Mouse (Mus musculus) adrenal gland, postnatal 4 days (tissue): ENCODE measurements around the gene Piezo1. TPM values are rescaled to one million over a fixed set of nuclear protein-coding genes. Genes with fewer than 3 reads are reported as not detected.

Experiments used
- DNase-seq, 2 experiments: peaks; one replicate each; pipeline ENCODE4 v3.0.0; 2021 to 2022; ENCODE audit warnings: low spot score in 2 of 2, mixed read lengths in 2 of 2
- microRNA-seq: library from miRNA; unstranded; fragments of <30 nt; microRNA quantifications from one replicate; pipeline ENCODE4 v1.2.0, GENCODE M21; 2021
- total RNA-seq, 2 experiments: library from RNA; stranded (reverse); gene quantifications; 2 replicates each; pipeline ENCODE4 v1.2.3; 2021

Gene Piezo1
- total RNA-seq, 2 experiments from 2014 or later, result 49.0 to 52.1 TPM

- DNase-seq, result peak in 1 of 2 experiments; percentile 43
Observed at GRCm38 (mm10) chr8:122432443-122433268, 118.5 kb downstream of the Piezo1 start, which contains the start of gene Cyba. TSS of gene Cyba (minus strand) at chr8:122432930.

Small RNAs within 50 kb of the gene (microRNA-seq; reads per million reads assigned to microRNA genes)
- gene Gm24366, result not detected

Other genes with a start within 250 kb of the Piezo1 start
- gene Trhr2, start 190.6 kb downstream of the Piezo1 start, total RNA-seq, result not detected
- gene Zc3h18, start 174.7 kb downstream of the Piezo1 start, total RNA-seq, result 10 to 100 TPM; 48.9 to 52.0 TPM
- gene Il17c, start 129.3 kb downstream of the Piezo1 start, total RNA-seq, result not detected
- gene Cyba, start 118.4 kb downstream of the Piezo1 start, total RNA-seq, result 10 to 100 TPM; 49.9 to 76.7 TPM
- 10 to 100 TPM in 1 of 2 experiments, 1 to 10 TPM in 1; 9.1 to 11.5 TPM for gene Mvd, start 107.9 kb downstream of the Piezo1 start, total RNA-seq
- under 1 TPM; 0.42 to 0.56 TPM for gene Snai3, start 90.6 kb downstream of the Piezo1 start, total RNA-seq
- gene Rnf166, start 75.3 kb downstream of the Piezo1 start, total RNA-seq, result 10 to 100 TPM; 47.5 to 53.7 TPM
- 10 to 100 TPM; 27.7 to 37.0 TPM for gene Ctu2, start 75.2 kb downstream of the Piezo1 start, total RNA-seq
- gene Cdt1, start 16.7 kb upstream of the Piezo1 start, total RNA-seq, result 10 to 100 TPM; 33.2 to 36.6 TPM
- gene Aprt, start 25.6 kb upstream of the Piezo1 start, total RNA-seq, result 10 to 100 TPM; 93.4 to 98.6 TPM
- gene Galns, start 60.1 kb upstream of the Piezo1 start, total RNA-seq, result 10 to 100 TPM; 11.9 to 13.9 TPM
- gene Trappc2l, start 60.3 kb upstream of the Piezo1 start, total RNA-seq, result 10 to 100 TPM; 51.5 to 51.8 TPM
- gene Pabpn1l, start 71.4 kb upstream of the Piezo1 start, total RNA-seq, result not detected
- 10 to 100 TPM; 11.3 to 12.0 TPM for gene Cbfa2t3, start 147.8 kb upstream of the Piezo1 start, total RNA-seq
- 10 to 100 TPM; 34.0 to 35.8 TPM for gene Acsf3, start 224.2 kb upstream of the Piezo1 start, total RNA-seq